Mouse (Mus musculus): ENCODE data around the gene Sorcs1. TPM values are rescaled to one million over a fixed set of nuclear protein-coding genes. Genes with fewer than 3 reads are reported as not detected.

The Sorcs1 gene
- polyA plus RNA-seq, 1 experiment = 19.7 TPM

GRCm38 (mm10) chr19:50458581-50458980 lies 219.9 kb downstream of the Sorcs1 start:
- Histone ChIP-seq H3K4me1 (ENCODE audit: control insufficient read depth, insufficient read depth, low read length) (no peaks in the 10 kb centered on the region), H3K4me3 (ENCODE audit: insufficient read depth, low read length) (no peak overlapping the region), H3K27ac (ENCODE audit: insufficient read depth, low read length) (no peak overlapping the region)
- TF ChIP-seq POLR2A (IDR thresholded peaks at IDR 0.05; ENCODE audit: extremely low read depth, insufficient read depth, low read length) = no peak
- TF ChIP-seq CTCF (IDR thresholded peaks at IDR 0.05; ENCODE audit: extremely low read depth, insufficient read depth, low read length) = no peak

GRCm38 (mm10) chr19:50457275-50457892 lies 221.1 kb downstream of the Sorcs1 start:
- Histone ChIP-seq H3K27ac (ENCODE audit: insufficient read depth, low read length) (no peak overlapping the region), H3K4me3 (ENCODE audit: insufficient read depth, low read length) (no peak overlapping the region), H3K4me1 (ENCODE audit: control insufficient read depth, insufficient read depth, low read length) (no peaks in the 10 kb centered on the region)
- TF ChIP-seq POLR2A (IDR thresholded peaks at IDR 0.05; ENCODE audit: extremely low read depth, insufficient read depth, low read length) = no peak
- TF ChIP-seq CTCF (IDR thresholded peaks at IDR 0.05; ENCODE audit: extremely low read depth, insufficient read depth, low read length) = no peak

GRCm38 (mm10) chr19:50441099-50441498 lies 237.3 kb downstream of the Sorcs1 start:
- TF ChIP-seq CTCF (IDR thresholded peaks at IDR 0.05; ENCODE audit: extremely low read depth, insufficient read depth, low read length) = no peak
- no peak for TF ChIP-seq POLR2A (IDR thresholded peaks at IDR 0.05; ENCODE audit: extremely low read depth, insufficient read depth, low read length)
- H3K4me3 ChIP-seq (ENCODE audit: insufficient read depth, low read length) = no peak overlapping the region
- no peaks in the 10 kb centered on the region for H3K4me1 ChIP-seq (ENCODE audit: control insufficient read depth, insufficient read depth, low read length)
- H3K27ac ChIP-seq (ENCODE audit: insufficient read depth, low read length) = no peak overlapping the region

GRCm38 (mm10) chr19:50440246-50440910 lies 238.1 kb downstream of the Sorcs1 start:
- Histone ChIP-seq H3K4me1 (ENCODE audit: control insufficient read depth, insufficient read depth, low read length) (no peaks in the 10 kb centered on the region), H3K27ac (ENCODE audit: insufficient read depth, low read length) (no peak overlapping the region), H3K4me3 (ENCODE audit: insufficient read depth, low read length) (no peak overlapping the region)
- no peak for TF ChIP-seq POLR2A (IDR thresholded peaks at IDR 0.05; ENCODE audit: extremely low read depth, insufficient read depth, low read length)

- Histone ChIP-seq H3K27ac (ENCODE audit: insufficient read depth, low read length) (no peak overlapping the region), H3K4me1 (ENCODE audit: control insufficient read depth, insufficient read depth, low read length) (no peaks in the 10 kb centered on the region), H3K4me3 (ENCODE audit: insufficient read depth, low read length) (no peak overlapping the region)
- no peak for TF ChIP-seq POLR2A (IDR thresholded peaks at IDR 0.05; ENCODE audit: extremely low read depth, insufficient read depth, low read length)
- no peak for TF ChIP-seq CTCF (IDR thresholded peaks at IDR 0.05; ENCODE audit: extremely low read depth, insufficient read depth, low read length)
Measured at GRCm38 (mm10) chr19:50439464-50439881, 239.0 kb downstream of the Sorcs1 start.

- TF ChIP-seq POLR2A (IDR thresholded peaks at IDR 0.05; ENCODE audit: extremely low read depth, insufficient read depth, low read length) (no peak), CTCF (IDR thresholded peaks at IDR 0.05; ENCODE audit: extremely low read depth, insufficient read depth, low read length) (0 out of 2 replicates have a peak, but pooled peaks have one; percentile 15)
Measured at GRCm38 (mm10) chr19:50422928-50423327, 255.5 kb downstream of the Sorcs1 start.

GRCm38 (mm10) chr19:50418962-50419720 lies 259.3 kb downstream of the Sorcs1 start:
- Histone ChIP-seq H3K4me3 (ENCODE audit: insufficient read depth, low read length) (no peak overlapping the region), H3K4me1 (ENCODE audit: control insufficient read depth, insufficient read depth, low read length) (peaks cover 2% of the 10 kb centered on the region; the same call in 1 of the 2 replicates), H3K27ac (ENCODE audit: insufficient read depth, low read length) (no peak overlapping the region)
- TF ChIP-seq CTCF (IDR thresholded peaks at IDR 0.05; ENCODE audit: extremely low read depth, insufficient read depth, low read length) (no peak), POLR2A (IDR thresholded peaks at IDR 0.05; ENCODE audit: extremely low read depth, insufficient read depth, low read length) (no peak)

More at GRCm38 (mm10) chr19:50422928-50423327, 255.5 kb downstream of the Sorcs1 start:
- no peak overlapping the region for H3K27ac ChIP-seq (ENCODE audit: insufficient read depth, low read length)
- peaks cover 2% of the 10 kb centered on the region; the same call in 1 of the 2 replicates for H3K4me1 ChIP-seq (ENCODE audit: control insufficient read depth, insufficient read depth, low read length)
- H3K4me3 ChIP-seq (ENCODE audit: insufficient read depth, low read length) = no peak overlapping the region

- H3K4me1 ChIP-seq (ENCODE audit: control insufficient read depth, insufficient read depth, low read length) = no peaks in the 10 kb centered on the region
- no peak for TF ChIP-seq CTCF (IDR thresholded peaks at IDR 0.05; ENCODE audit: extremely low read depth, insufficient read depth, low read length)
- TF ChIP-seq POLR2A (IDR thresholded peaks at IDR 0.05; ENCODE audit: extremely low read depth, insufficient read depth, low read length) = no peak
- no peak overlapping the region for H3K27ac ChIP-seq (ENCODE audit: insufficient read depth, low read length)
- H3K4me3 ChIP-seq (ENCODE audit: insufficient read depth, low read length) = no peak overlapping the region
Measured at GRCm38 (mm10) chr19:50410561-50410960, 267.9 kb downstream of the Sorcs1 start.

GRCm38 (mm10) chr19:50398341-50398740 lies 280.1 kb downstream of the Sorcs1 start:
- no peak for TF ChIP-seq POLR2A (IDR thresholded peaks at IDR 0.05; ENCODE audit: extremely low read depth, insufficient read depth, low read length)
- no peak for TF ChIP-seq CTCF (IDR thresholded peaks at IDR 0.05; ENCODE audit: extremely low read depth, insufficient read depth, low read length)
- H3K27ac ChIP-seq (ENCODE audit: insufficient read depth, low read length) = no peak overlapping the region

More at GRCm38 (mm10) chr19:50398341-50398740, 280.1 kb downstream of the Sorcs1 start:
- Histone ChIP-seq H3K4me3 (ENCODE audit: insufficient read depth, low read length) (no peak overlapping the region), H3K4me1 (ENCODE audit: control insufficient read depth, insufficient read depth, low read length) (no peaks in the 10 kb centered on the region)

All from cortical plate, adult 2 months (tissue).